Mouse (Mus musculus) small intestine, adult 2 months (tissue): ENCODE results near the gene Gm30302. TPM values are rescaled to one million over a fixed set of nuclear protein-coding genes. Genes with fewer than 3 reads are reported as not detected.
"Not testable (repeated sequence)": the region's sequence is repeated elsewhere in the genome, so short reads cannot be mapped to it uniquely, and the experiment has no call there.

ENCODE experiments used
- H3K27ac ChIP-seq: fragments of 200-500 bp; 2 replicates; pipeline ENCODE4 v1.5.1; 2012; ENCODE audit warnings: low read depth, low read length, control low read depth, inconsistent platforms; ENCODE audit not compliant: insufficient read depth
- H3K27me3 ChIP-seq: fragments of 200-500 bp; 2 replicates; pipeline ENCODE4 v1.6.1; 2012; ENCODE audit warnings: mild to moderate bottlenecking, moderate library complexity, low read length, inconsistent platforms; ENCODE audit not compliant: control insufficient read depth, insufficient read depth
- H3K36me3 ChIP-seq: fragments of 200-500 bp; 2 replicates; pipeline ENCODE4 v1.6.1; 2012; ENCODE audit warnings: mild to moderate bottlenecking, low read length, control low read depth, inconsistent platforms; ENCODE audit not compliant: control insufficient read depth, insufficient read depth
- H3K4me1 ChIP-seq: fragments of 200-500 bp; 2 replicates; pipeline ENCODE4 v1.6.1; 2012; ENCODE audit warnings: low read length, inconsistent platforms, mixed read lengths; ENCODE audit not compliant: control insufficient read depth, insufficient read depth, insufficient read length
- H3K4me3 ChIP-seq: fragments of 200-500 bp; 2 replicates; pipeline ENCODE4 v1.5.1; 2012; ENCODE audit warnings: low read depth, mild to moderate bottlenecking, control low read depth, inconsistent platforms, low read length, moderate library complexity
- CTCF ChIP-seq: fragments of 200-500 bp; IDR thresholded peaks from 2 replicates; pipeline ENCODE4 v1.5.1; 2012; ENCODE audit warnings: low read depth, mild to moderate bottlenecking, control low read depth, inconsistent platforms, low read length, moderate library complexity, mixed read lengths; ENCODE audit not compliant: insufficient replicate concordance, insufficient read length; ENCODE audit errors: extremely low read depth
- POLR2A ChIP-seq: fragments of 200-500 bp; IDR thresholded peaks from 2 replicates; pipeline ENCODE4 v1.6.1; 2012; ENCODE audit warnings: low read depth, mild to moderate bottlenecking, control low read depth, inconsistent platforms, low read length, moderate library complexity
- WGBS: fragments of 180-500 bp; shearing (Covaris S2); methylation state at CpG from one replicate; pipeline ENCODE4 v1.1.7; 2018; 5-methylcytosine and 5-hydroxymethylcytosine counted together
- polyA plus RNA-seq: library from polyadenylated mRNA; depleted of rRNA; stranded (reverse); fragments of >200 nt; gene quantifications from 2 replicates; pipeline ENCODE4 v1.2.3, GENCODE M21; 2012

Gm30302 gene
- polyA plus RNA-seq, 1 experiment = not detected

- TF ChIP-seq CTCF (no peak), POLR2A (no peak)
- H3K27ac ChIP-seq = no peak overlapping the region
- 77% methylated on average over 3 of the region's 3 CpGs for WGBS
- no peaks in the 10 kb centered on the region for H3K4me1 ChIP-seq
- H3K4me3 ChIP-seq = no peak overlapping the region
- no peaks in the 10 kb centered on the region for H3K27me3 ChIP-seq
- H3K36me3 ChIP-seq = no peaks in the 10 kb centered on the region
Observed at GRCm38 (mm10) chr13:49814958-49815357, 16.2 kb upstream of the Gm30302 start.

GRCm38 (mm10) chr13:49814420-49814819 lies 15.6 kb upstream of the Gm30302 start:
- Histone ChIP-seq H3K4me1 (no peaks in the 10 kb centered on the region), H3K27ac (no peak overlapping the region), H3K4me3 (no peak overlapping the region), H3K27me3 (no peaks in the 10 kb centered on the region), H3K36me3 (no peaks in the 10 kb centered on the region)
- WGBS = 88% methylated on average over 4 of the region's 4 CpGs
- TF ChIP-seq POLR2A = no peak
- no peak for TF ChIP-seq CTCF

- TF ChIP-seq CTCF (no peak), POLR2A (no peak)
Observed at GRCm38 (mm10) chr13:49807146-49807545, 8.3 kb upstream of the Gm30302 start.

GRCm38 (mm10) chr13:49788563-49789393 lies 10.0 kb downstream of the Gm30302 start:
- no peak overlapping the region for H3K27ac ChIP-seq
- no peak for TF ChIP-seq CTCF
- no peak for TF ChIP-seq POLR2A
- H3K4me1 ChIP-seq = no peaks in the 10 kb centered on the region
- WGBS = 43% methylated on average over 5 of the region's 5 CpGs
- H3K27me3 ChIP-seq = no peaks in the 10 kb centered on the region
- no peaks in the 10 kb centered on the region for H3K36me3 ChIP-seq
- H3K4me3 ChIP-seq = no peak overlapping the region

More at GRCm38 (mm10) chr13:49807146-49807545, 8.3 kb upstream of the Gm30302 start:
- Histone ChIP-seq H3K4me1 (no peaks in the 10 kb centered on the region), H3K27ac (no peak overlapping the region), H3K27me3 (no peaks in the 10 kb centered on the region), H3K4me3 (no peak overlapping the region), H3K36me3 (no peaks in the 10 kb centered on the region)
- WGBS = 70% methylated on average over 1 of the region's 1 CpGs

GRCm38 (mm10) chr13:49783899-49784298 lies 14.9 kb downstream of the Gm30302 start:
- no peaks in the 10 kb centered on the region for H3K4me1 ChIP-seq
- no peaks in the 10 kb centered on the region for H3K27me3 ChIP-seq
- no peak overlapping the region for H3K4me3 ChIP-seq
- no peak overlapping the region for H3K27ac ChIP-seq
- TF ChIP-seq POLR2A (no peak), CTCF (no peak)
- 69% methylated on average over 3 of the region's 3 CpGs for WGBS
- H3K36me3 ChIP-seq = no peaks in the 10 kb centered on the region

GRCm38 (mm10) chr13:49771536-49771935 lies 27.3 kb downstream of the Gm30302 start:
- H3K4me3 ChIP-seq, H3K4me1 ChIP-seq, H3K27me3 ChIP-seq: not testable (repeated sequence)

GRCm38 (mm10) chr13:49769111-49769510 lies 29.7 kb downstream of the Gm30302 start:
- H3K4me1 ChIP-seq = no peaks in the 10 kb centered on the region
- 84% methylated on average over 16 of the region's 16 CpGs for WGBS
- no peak overlapping the region for H3K4me3 ChIP-seq
- no peaks in the 10 kb centered on the region for H3K27me3 ChIP-seq
- no peak overlapping the region for H3K27ac ChIP-seq
- TF ChIP-seq CTCF = no peak
- no peak for TF ChIP-seq POLR2A
- no peaks in the 10 kb centered on the region for H3K36me3 ChIP-seq

More at GRCm38 (mm10) chr13:49771536-49771935, 27.3 kb downstream of the Gm30302 start:
- not testable (repeated sequence) for H3K27ac ChIP-seq, H3K36me3 ChIP-seq

GRCm38 (mm10) chr13:49768048-49768447 lies 30.8 kb downstream of the Gm30302 start:
- no peaks in the 10 kb centered on the region for H3K4me1 ChIP-seq
- no peaks in the 10 kb centered on the region for H3K36me3 ChIP-seq
- no peak overlapping the region for H3K27ac ChIP-seq
- H3K4me3 ChIP-seq = no peak overlapping the region
- 35% methylated on average over 2 of the region's 2 CpGs for WGBS
- no peaks in the 10 kb centered on the region for H3K27me3 ChIP-seq
- no peak for TF ChIP-seq CTCF
- no peak for TF ChIP-seq POLR2A
